Mouse (Mus musculus) kidney, embryonic 15.5 days (tissue): ENCODE data around the gene Tk2. TPM values are rescaled to one million over a fixed set of nuclear protein-coding genes. Genes with fewer than 3 reads are reported as not detected.
A peak's percentile ranks its signal among the peaks of the same experiment; 100 is the strongest.
"Not testable (repeated sequence)": the region's sequence is repeated elsewhere in the genome, so short reads cannot be mapped to it uniquely, and the experiment has no call there.

Experiments used
- ATAC-seq: fragments of 200-750 bp; cut with Nextera tagmentation; replicated peaks from 2 replicates; pipeline ENCODE4 v1.8.0; 2017; ENCODE audit warnings: moderate TSS enrichment; ENCODE audit not compliant: low FRiP score
- H3K27ac ChIP-seq: fragments of 300-500 bp; sonication (generic); 2 replicates; pipeline ENCODE4 v1.5.1; 2015; ENCODE audit warnings: mild to moderate bottlenecking, inconsistent platforms
- H3K27me3 ChIP-seq: fragments of 300-500 bp; sonication (generic); 2 replicates; pipeline ENCODE4 v1.6.1; 2015; ENCODE audit warnings: inconsistent platforms
- H3K36me3 ChIP-seq: fragments of 300-500 bp; sonication (generic); 2 replicates; pipeline ENCODE4 v1.6.1; 2015; ENCODE audit warnings: inconsistent platforms
- H3K4me1 ChIP-seq: fragments of 300-500 bp; sonication (generic); 2 replicates; pipeline ENCODE4 v1.6.1; 2015; ENCODE audit warnings: inconsistent platforms
- H3K4me2 ChIP-seq: fragments of 300-500 bp; sonication (generic); 2 replicates; pipeline ENCODE4 v1.6.1; 2015; ENCODE audit warnings: moderate library complexity, mild to moderate bottlenecking, inconsistent platforms
- H3K4me3 ChIP-seq: fragments of 300-500 bp; sonication (generic); replicated peaks from 2 replicates; pipeline ENCODE4 v1.5.1; 2015; ENCODE audit warnings: mild to moderate bottlenecking, inconsistent platforms
- H3K9ac ChIP-seq: fragments of 300-500 bp; sonication (generic); 2 replicates; pipeline ENCODE4 v1.6.1; 2015; ENCODE audit warnings: mild to moderate bottlenecking, inconsistent platforms
- H3K9me3 ChIP-seq: fragments of 300-500 bp; sonication (generic); replicated peaks from 2 replicates; pipeline ENCODE4 v1.6.1; 2016; ENCODE audit warnings: inconsistent platforms
- WGBS: fragments of 180-500 bp; shearing (Covaris S2); methylation state at CpG from one replicate; pipeline ENCODE4 v1.1.7; 2015; ENCODE audit warnings: mixed read lengths; 5-methylcytosine and 5-hydroxymethylcytosine counted together
- polyA plus RNA-seq: library from polyadenylated mRNA; unstranded; fragments of >200 nt; fragmentation: Nextera tagmentation; extraction: Ambion mirVana; gene quantifications from 2 replicates; pipeline ENCODE4 v1.2.1, GENCODE M21; 2015

The Tk2 gene
- polyA plus RNA-seq = 19.7 and 21.0 TPM in 2 replicates

GRCm38 (mm10) chr8:104248276-104248675, at the start of gene Tk2:
Tk2 (minus strand) TSS chr8:104248558.
- no peak within 1 kb of the TSS; the same call in 1 of the 2 replicates for H3K27ac ChIP-seq
- peak within 1 kb of the TSS; percentile 86 for H3K4me2 ChIP-seq
- WGBS = under 1% methylated on average over 28 of the region's 28 CpGs
- peak within 1 kb of the TSS; percentile 97 for H3K4me3 ChIP-seq
- H3K9ac ChIP-seq = peak within 1 kb of the TSS; percentile 88
- ATAC-seq = peak; percentile 85
- H3K9me3 ChIP-seq = no peaks in the 10 kb centered on the region
- peaks cover 35% of the 10 kb centered on the region for H3K4me1 ChIP-seq
- H3K27me3 ChIP-seq = no peaks in the 10 kb centered on the region
- H3K36me3 ChIP-seq = peaks cover 10% of the 10 kb centered on the region

- H3K27ac ChIP-seq = no peak overlapping the region
- H3K9ac ChIP-seq = no peak overlapping the region
- H3K9me3 ChIP-seq = no peaks in the 10 kb centered on the region
- H3K4me2 ChIP-seq = no peak overlapping the region
- no peaks in the 10 kb centered on the region for H3K36me3 ChIP-seq
- whole genome bisulfite sequencing = 88% methylated on average over 1 of the region's 1 CpGs
- H3K27me3 ChIP-seq = no peaks in the 10 kb centered on the region
- H3K4me3 ChIP-seq = no peak overlapping the region
- ATAC-seq = no peak
- no peaks in the 10 kb centered on the region for H3K4me1 ChIP-seq
These were observed 46.0 kb upstream of the Tk2 start for GRCm38 (mm10) chr8:104294396-104294795.

- ATAC-seq, H3K36me3 ChIP-seq, H3K27ac ChIP-seq, H3K4me3 ChIP-seq, H3K4me1 ChIP-seq, H3K9me3 ChIP-seq, H3K9ac ChIP-seq, H3K4me2 ChIP-seq, H3K27me3 ChIP-seq: not testable (repeated sequence)
- WGBS = 85% methylated on average over 12 of the region's 12 CpGs
These were observed 44.7 kb upstream of the Tk2 start, which contains the start of gene Cmtm2a for GRCm38 (mm10) chr8:104293081-104293480. Cmtm2a (minus strand) TSS chr8:104293181.

GRCm38 (mm10) chr8:104268937-104269440, 20.6 kb upstream of the Tk2 start:
- no peak overlapping the region for H3K27ac ChIP-seq
- H3K27me3 ChIP-seq = no peaks in the 10 kb centered on the region
- no peaks in the 10 kb centered on the region for H3K9me3 ChIP-seq
- no peak overlapping the region for H3K9ac ChIP-seq
- H3K36me3 ChIP-seq = peaks cover 10% of the 10 kb centered on the region
- WGBS = 90% methylated on average over 6 of the region's 6 CpGs
- no peak overlapping the region for H3K4me2 ChIP-seq
- no peak for ATAC-seq
- no peaks in the 10 kb centered on the region for H3K4me1 ChIP-seq
- no peak overlapping the region for H3K4me3 ChIP-seq

DNA sequence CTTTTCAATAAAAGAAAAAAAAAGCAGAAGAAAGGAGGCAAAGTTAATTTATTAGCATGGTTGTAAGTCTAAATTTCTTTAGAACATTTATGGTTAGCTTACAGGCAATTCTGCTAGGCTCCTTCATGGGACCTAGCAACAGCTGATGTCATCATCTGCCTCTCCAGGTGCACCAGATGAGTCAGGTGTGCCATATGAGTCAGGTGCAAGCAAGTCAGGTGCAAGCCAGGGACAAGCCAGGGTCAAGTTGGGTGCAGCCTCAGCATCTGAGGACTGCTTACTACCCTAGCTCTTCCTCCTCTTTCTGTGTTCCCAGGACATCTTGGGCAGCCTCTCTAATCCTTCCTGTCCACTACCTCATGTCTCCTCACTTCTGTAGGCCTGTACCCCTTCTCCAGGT, 20.0 kb upstream of the Tk2 start:
- ATAC-seq = no peak
- no peaks in the 10 kb centered on the region for H3K9me3 ChIP-seq
- H3K9ac ChIP-seq = no peak overlapping the region
- no peak overlapping the region for H3K4me3 ChIP-seq
- H3K36me3 ChIP-seq = peaks cover 16% of the 10 kb centered on the region
- H3K4me2 ChIP-seq = no peak overlapping the region
- H3K4me1 ChIP-seq = no peaks in the 10 kb centered on the region
- no peak overlapping the region for H3K27ac ChIP-seq
- H3K27me3 ChIP-seq = no peaks in the 10 kb centered on the region

GRCm38 (mm10) chr8:104264271-104264935, 16.0 kb upstream of the Tk2 start:
- H3K4me2 ChIP-seq, H3K9ac ChIP-seq, H3K4me1 ChIP-seq, ATAC-seq, H3K4me3 ChIP-seq, H3K27me3 ChIP-seq, H3K27ac ChIP-seq, H3K9me3 ChIP-seq: not testable (repeated sequence)
- 96% methylated on average over 22 of the region's 22 CpGs for whole genome bisulfite sequencing
- peaks cover 38% of the 10 kb centered on the region for H3K36me3 ChIP-seq

GRCm38 (mm10) chr8:104261802-104262201, 13.4 kb upstream of the Tk2 start:
- peaks cover 63% of the 10 kb centered on the region for H3K36me3 ChIP-seq
- H3K9me3 ChIP-seq, ATAC-seq, H3K4me1 ChIP-seq, H3K9ac ChIP-seq, H3K27ac ChIP-seq, H3K27me3 ChIP-seq, H3K4me2 ChIP-seq, H3K4me3 ChIP-seq: not testable (repeated sequence)
- WGBS = 94% methylated on average over 5 of the region's 5 CpGs

- Histone ChIP-seq H3K9ac (no peak overlapping the region), H3K4me3 (no peak overlapping the region), H3K9me3 (no peaks in the 10 kb centered on the region), H3K27me3 (no peaks in the 10 kb centered on the region), H3K4me2 (no peak overlapping the region), H3K27ac (no peak overlapping the region), H3K4me1 (peaks cover 17% of the 10 kb centered on the region), H3K36me3 (peaks cover 11% of the 10 kb centered on the region)
- no peak for ATAC-seq
- 89% methylated on average over 3 of the region's 3 CpGs for WGBS
These were observed 4.7 kb upstream of the Tk2 start for GRCm38 (mm10) chr8:104253016-104253415.

GRCm38 (mm10) chr8:104251461-104251860, 3.1 kb upstream of the Tk2 start:
- no peaks in the 10 kb centered on the region for H3K9me3 ChIP-seq
- H3K4me3 ChIP-seq = peak overlapping the region; percentile 80
- H3K4me1 ChIP-seq = peaks cover 32% of the 10 kb centered on the region
- H3K4me2 ChIP-seq = peak overlapping the region; percentile 84
- ATAC-seq = peak; percentile 38
- under 1% methylated on average over 7 of the region's 7 CpGs for WGBS
- peak overlapping the region; percentile 71 for H3K9ac ChIP-seq
- H3K27ac ChIP-seq = peak overlapping the region; percentile 93
- no peaks in the 10 kb centered on the region for H3K27me3 ChIP-seq
- no peaks in the 10 kb centered on the region for H3K36me3 ChIP-seq

DNA sequence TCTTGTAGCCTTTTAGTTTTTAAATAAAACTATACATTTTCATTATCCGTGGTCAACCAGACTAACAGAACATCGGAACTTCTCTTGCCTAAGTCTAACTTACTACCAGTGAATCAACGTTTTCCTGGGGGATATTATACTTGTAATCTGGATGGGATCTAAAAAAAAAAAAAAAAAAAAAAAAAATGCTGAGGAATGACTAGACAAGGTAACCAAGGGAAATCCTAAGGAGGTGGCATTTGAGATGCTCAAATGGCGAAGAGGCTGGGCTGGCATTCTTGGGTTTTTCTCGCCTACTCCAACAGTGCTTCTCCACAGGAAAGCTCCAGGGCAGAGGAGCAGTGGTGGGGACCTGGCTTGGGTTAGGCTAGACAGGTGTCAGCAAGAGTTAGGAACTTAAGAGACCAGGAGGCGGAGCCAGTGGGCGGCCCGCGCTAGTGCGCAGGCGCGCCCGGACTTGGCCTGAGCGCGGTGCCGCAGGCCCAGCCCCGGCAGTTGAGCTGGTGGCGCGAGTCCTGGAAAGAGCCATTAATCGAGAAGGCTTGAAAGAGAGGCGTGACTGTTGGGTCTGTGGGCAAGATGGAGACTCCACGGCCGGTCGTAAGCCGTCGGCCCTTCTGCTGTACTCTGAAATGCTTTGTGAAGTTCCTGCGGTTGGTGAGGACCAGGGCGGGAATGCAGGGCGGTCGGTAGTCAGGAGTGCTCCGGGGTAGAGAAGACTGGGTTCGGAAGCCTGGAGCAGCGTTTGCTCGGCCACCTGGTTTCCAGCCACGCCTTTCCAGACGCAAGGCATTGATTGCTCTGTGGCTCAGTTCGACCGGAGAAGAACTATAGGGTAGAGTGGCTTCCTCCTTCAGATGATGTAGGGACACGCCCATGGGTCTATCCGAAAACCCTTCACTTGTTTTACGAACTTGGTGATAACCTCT, 2.3 kb upstream of the Tk2 start, which contains the start of gene Cklf:
Cklf (plus strand) TSS at position 423 of the 929 bp plus-strand sequence.
- 4% methylated on average over 41 of the region's 41 CpGs for WGBS
- Histone ChIP-seq H3K36me3 (no peaks in the 10 kb centered on the region; the same call in 1 of the 2 replicates), H3K27ac (peak within 1 kb of the TSS; percentile 93), H3K9me3 (no peaks in the 10 kb centered on the region), H3K9ac (peak within 1 kb of the TSS; percentile 71), H3K27me3 (no peaks in the 10 kb centered on the region), H3K4me2 (peak within 1 kb of the TSS; percentile 84), H3K4me1 (peaks cover 35% of the 10 kb centered on the region), H3K4me3 (peak within 1 kb of the TSS; percentile 80)
- ATAC-seq = peak; percentile 89

GRCm38 (mm10) chr8:104249442-104249996, 1.2 kb upstream of the Tk2 start:
- 87% methylated on average over 7 of the region's 7 CpGs for WGBS
- H3K4me1 ChIP-seq = peaks cover 35% of the 10 kb centered on the region

More at GRCm38 (mm10) chr8:104249442-104249996, 1.2 kb upstream of the Tk2 start:
- peaks cover 8% of the 10 kb centered on the region for H3K36me3 ChIP-seq
- H3K4me3 ChIP-seq = no peak overlapping the region
- no peak overlapping the region for H3K4me2 ChIP-seq
- no peak for ATAC-seq
- no peaks in the 10 kb centered on the region for H3K27me3 ChIP-seq
- H3K9me3 ChIP-seq = no peaks in the 10 kb centered on the region
- no peak overlapping the region for H3K9ac ChIP-seq
- no peak overlapping the region for H3K27ac ChIP-seq
